Mouse (Mus musculus): Measurements from ENCODE around the gene Elf5.

- TF ChIP-seq CTCF (IDR thresholded peaks at IDR 0.05; ENCODE audit: low read depth) = no peak
- no peak for TF ChIP-seq EP300 (optimal IDR thresholded peaks at IDR 0.05)
These were observed 19.2 kb downstream of the Elf5 start for GRCm38 (mm10) chr2:103430712-103431111.

Data from stomach, postnatal 0 days (tissue).